Mouse (Mus musculus) midbrain, embryonic 11.5 days (tissue): ENCODE measurements around the gene 1700007K13Rik. TPM values are rescaled to one million over a fixed set of nuclear protein-coding genes. Genes with fewer than 3 reads are reported as not detected.

ENCODE experiments used
- ATAC-seq: fragments of 200-750 bp; cut with Nextera tagmentation; 2 replicates; pipeline ENCODE4 v1.8.0; 2017; ENCODE audit warnings: moderate TSS enrichment, moderate library complexity; ENCODE audit not compliant: low FRiP score
- DNase-seq: peaks from one replicate; pipeline ENCODE4 v3.0.0; 2015; ENCODE audit warnings: low spot score; ENCODE audit errors: missing footprints
- H3K27ac ChIP-seq: fragments of 300-500 bp; sonication (generic); 2 replicates; pipeline ENCODE4 v1.5.1; 2014; ENCODE audit warnings: low read depth, low read length
- H3K27me3 ChIP-seq: fragments of 300-500 bp; sonication (generic); 2 replicates; pipeline ENCODE4 v1.6.1; 2014; ENCODE audit warnings: mild to moderate bottlenecking, low read length, moderate library complexity, mixed read lengths; ENCODE audit not compliant: control insufficient read depth, insufficient read depth
- H3K36me3 ChIP-seq: fragments of 300-500 bp; sonication (generic); 2 replicates; pipeline ENCODE4 v1.6.1; 2014; ENCODE audit warnings: mild to moderate bottlenecking, low read length, moderate library complexity, mixed read lengths; ENCODE audit not compliant: control insufficient read depth, insufficient read depth
- H3K4me1 ChIP-seq: fragments of 300-500 bp; sonication (generic); 2 replicates; pipeline ENCODE4 v1.6.1; 2014; ENCODE audit warnings: low read length; ENCODE audit not compliant: control insufficient read depth, insufficient read depth
- H3K4me2 ChIP-seq: fragments of 300-500 bp; sonication (generic); 2 replicates; pipeline ENCODE4 v1.6.1; 2014; ENCODE audit warnings: mild to moderate bottlenecking, moderate library complexity
- H3K4me3 ChIP-seq: fragments of 300-500 bp; sonication (generic); 2 replicates; pipeline ENCODE4 v1.5.1; 2014; ENCODE audit warnings: low read depth, low read length
- H3K9ac ChIP-seq: fragments of 300-500 bp; sonication (generic); 2 replicates; pipeline ENCODE4 v1.6.1; 2014; ENCODE audit warnings: low read length
- H3K9me3 ChIP-seq: fragments of 300-500 bp; sonication (generic); 2 replicates; pipeline ENCODE4 v1.6.1; 2016; ENCODE audit warnings: low read length; ENCODE audit not compliant: control insufficient read depth
- WGBS: fragments of 180-500 bp; shearing (Covaris S2); extraction: QIAGEN DNeasy Blood & Tissue Kit; methylation state at CpG from one replicate; pipeline ENCODE4 v1.1.7; 2014; 5-methylcytosine and 5-hydroxymethylcytosine counted together
- polyA plus RNA-seq: library from polyadenylated mRNA; unstranded; fragments of >200 nt; fragmentation: Nextera tagmentation; extraction: Ambion mirVana; gene quantifications from 2 replicates; pipeline ENCODE4 v1.2.1, GENCODE M21; 2014

1700007K13Rik gene
- polyA plus RNA-seq, 1 experiment from 2014 or later: 1.3 TPM

DNA sequence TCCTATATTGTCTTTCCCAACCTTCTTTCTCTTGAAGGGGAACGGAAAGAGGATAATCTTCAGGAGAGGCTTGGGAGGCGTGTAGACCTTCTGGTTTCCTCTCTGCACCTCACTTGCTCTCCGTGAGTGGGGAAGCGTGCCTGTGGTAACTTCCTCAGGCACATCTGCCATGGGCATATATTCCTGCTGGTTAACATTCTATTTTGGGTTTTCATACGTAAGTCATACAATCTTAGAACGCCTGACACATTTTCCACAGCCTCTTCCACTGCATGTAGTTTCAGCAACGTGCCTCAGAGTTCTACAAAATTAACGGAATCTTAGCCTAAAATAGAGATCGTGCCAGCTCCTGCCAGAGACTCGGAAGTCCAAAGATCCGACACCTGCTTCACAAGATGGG lies 30.7 kb downstream of the 1700007K13Rik start:
- Histone ChIP-seq H3K4me1 (no peaks in the 10 kb centered on the region), H3K27ac (no peak overlapping the region), H3K36me3 (no peaks in the 10 kb centered on the region), H3K9ac (no peak overlapping the region), H3K9me3 (no peaks in the 10 kb centered on the region), H3K4me2 (no peak overlapping the region), H3K27me3 (no peaks in the 10 kb centered on the region), H3K4me3 (no peak overlapping the region)
- no peak for ATAC-seq
- no peak for DNase-seq
- WGBS: 90% methylated on average over 11 of the region's 11 CpGs

GRCm38 (mm10) chr2:28433512-28433911 lies 32.6 kb downstream of the 1700007K13Rik start:
- H3K9ac ChIP-seq: no peak overlapping the region
- no peaks in the 10 kb centered on the region for H3K36me3 ChIP-seq
- ATAC-seq (no peak), DNase-seq (no peak)
- H3K4me2 ChIP-seq: no peak overlapping the region
- H3K4me1 ChIP-seq: no peaks in the 10 kb centered on the region
- no peaks in the 10 kb centered on the region for H3K27me3 ChIP-seq
- WGBS: no CpG with 5 or more reads among the region's 2 CpGs
- H3K4me3 ChIP-seq: no peak overlapping the region
- no peak overlapping the region for H3K27ac ChIP-seq
- no peaks in the 10 kb centered on the region for H3K9me3 ChIP-seq

- no peaks in the 10 kb centered on the region for H3K36me3 ChIP-seq
- ATAC-seq: no peak
- no peak overlapping the region for H3K9ac ChIP-seq
- H3K27ac ChIP-seq: no peak overlapping the region
- 67% methylated on average over 1 of the region's 1 CpGs for WGBS
- H3K4me1 ChIP-seq: no peaks in the 10 kb centered on the region
- H3K4me3 ChIP-seq: no peak overlapping the region
- H3K27me3 ChIP-seq: no peaks in the 10 kb centered on the region
- DNase-seq: no peak
- H3K9me3 ChIP-seq: no peaks in the 10 kb centered on the region
- H3K4me2 ChIP-seq: no peak overlapping the region
Observed at GRCm38 (mm10) chr2:28432811-28433210, 33.3 kb downstream of the 1700007K13Rik start.

DNA sequence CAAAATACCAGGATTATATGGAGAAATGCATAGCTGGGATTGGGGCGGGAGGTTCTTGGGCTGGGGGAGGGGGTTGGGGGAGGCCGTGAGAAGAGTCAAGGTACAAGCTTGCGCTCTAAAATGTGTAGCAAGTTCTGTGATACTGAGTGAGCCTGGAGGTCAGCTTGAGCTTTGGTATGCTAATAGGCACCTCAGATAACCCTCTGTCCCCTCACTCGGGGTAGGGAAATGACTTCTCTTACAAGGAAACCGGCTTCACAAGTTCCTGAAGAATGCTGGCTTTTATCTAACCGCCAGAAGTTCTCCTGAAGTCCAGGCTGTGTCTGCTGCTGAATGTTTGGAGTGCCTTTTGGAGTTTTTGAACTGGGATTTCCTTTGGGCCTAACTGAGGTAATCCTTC lies 35.3 kb downstream of the 1700007K13Rik start:
- no peaks in the 10 kb centered on the region for H3K4me1 ChIP-seq
- no peaks in the 10 kb centered on the region for H3K9me3 ChIP-seq
- DNase-seq (no peak), ATAC-seq (no peak)
- H3K4me3 ChIP-seq: no peak overlapping the region
- no peak overlapping the region for H3K4me2 ChIP-seq
- WGBS: 63% methylated on average over 6 of the region's 6 CpGs
- no peaks in the 10 kb centered on the region for H3K27me3 ChIP-seq
- no peak overlapping the region for H3K27ac ChIP-seq
- H3K36me3 ChIP-seq: no peaks in the 10 kb centered on the region
- H3K9ac ChIP-seq: no peak overlapping the region

GRCm38 (mm10) chr2:28427226-28427625 lies 38.9 kb downstream of the 1700007K13Rik start:
- H3K9ac ChIP-seq: no peak overlapping the region
- no peaks in the 10 kb centered on the region for H3K4me1 ChIP-seq
- H3K4me3 ChIP-seq: no peak overlapping the region
- no peak overlapping the region for H3K4me2 ChIP-seq
- H3K27ac ChIP-seq: no peak overlapping the region
- ATAC-seq (no peak), DNase-seq (no peak)
- H3K9me3 ChIP-seq: no peaks in the 10 kb centered on the region
- no peaks in the 10 kb centered on the region for H3K27me3 ChIP-seq
- WGBS: 86% methylated on average over 6 of the region's 6 CpGs
- H3K36me3 ChIP-seq: no peaks in the 10 kb centered on the region

GRCm38 (mm10) chr2:28423167-28423566 lies 43.0 kb downstream of the 1700007K13Rik start:
- no peak overlapping the region for H3K4me2 ChIP-seq
- H3K27me3 ChIP-seq: no peaks in the 10 kb centered on the region
- no peaks in the 10 kb centered on the region for H3K4me1 ChIP-seq
- peak; percentile 86 for DNase-seq
- no peaks in the 10 kb centered on the region for H3K9me3 ChIP-seq
- H3K36me3 ChIP-seq: no peaks in the 10 kb centered on the region
- no peak overlapping the region for H3K4me3 ChIP-seq
- 28% methylated on average over 3 of the region's 3 CpGs for WGBS
- no peak overlapping the region for H3K9ac ChIP-seq
- no peak for ATAC-seq
- H3K27ac ChIP-seq: no peak overlapping the region

DNA sequence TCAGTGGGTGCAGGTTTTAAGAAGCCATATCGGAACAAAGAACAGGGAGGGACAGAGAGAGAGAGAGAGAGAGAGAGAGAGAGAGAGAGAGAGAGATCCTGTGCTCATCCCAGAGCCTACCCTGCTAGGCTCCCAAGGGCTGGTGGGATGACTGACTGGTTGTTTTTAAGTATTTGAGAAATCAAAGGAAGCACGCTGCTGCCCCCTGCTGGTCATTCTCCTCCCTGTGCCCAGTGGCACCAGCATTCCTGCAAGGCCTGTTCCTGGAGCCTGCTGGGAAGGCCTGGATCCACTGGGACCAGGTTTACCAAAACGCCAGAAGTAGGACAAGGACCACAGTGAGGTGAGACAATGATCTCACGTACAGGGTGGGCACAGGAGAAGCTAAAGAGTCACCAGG lies 46.2 kb downstream of the 1700007K13Rik start:
- Histone ChIP-seq H3K9ac (no peak overlapping the region), H3K4me1 (no peaks in the 10 kb centered on the region), H3K4me2 (no peak overlapping the region), H3K27me3 (no peaks in the 10 kb centered on the region), H3K36me3 (no peaks in the 10 kb centered on the region), H3K27ac (no peak overlapping the region), H3K9me3 (no peaks in the 10 kb centered on the region), H3K4me3 (no peak overlapping the region)
- ATAC-seq (0 out of 2 replicates have a peak, but pooled peaks have one; percentile 40), DNase-seq (peak; percentile 98)
- WGBS: 16% methylated on average over 4 of the region's 4 CpGs

DNA sequence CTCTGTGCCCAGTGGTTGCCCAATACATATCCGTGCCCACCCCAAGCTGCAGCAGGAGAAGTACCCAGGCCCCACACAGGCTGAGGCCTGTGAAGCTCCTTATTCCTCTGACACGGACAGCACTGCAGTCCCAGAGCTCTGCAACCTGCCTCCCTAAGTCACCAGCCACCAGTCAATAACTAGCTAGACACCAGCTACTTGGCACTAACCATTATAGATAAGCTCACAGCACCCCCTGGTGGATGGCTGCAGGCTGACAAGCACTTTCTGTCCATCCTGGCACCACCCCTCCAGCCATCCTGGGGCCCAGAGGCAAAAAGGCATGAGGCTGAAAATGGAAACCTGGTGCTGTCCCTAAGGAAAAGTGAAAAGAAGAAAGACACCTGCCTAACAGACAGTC lies 48.1 kb downstream of the 1700007K13Rik start:
- ATAC-seq (peak; percentile 16; the same call in 1 of the 2 replicates), DNase-seq (peak; percentile 98)
- Histone ChIP-seq H3K9ac (no peak overlapping the region), H3K27ac (no peak overlapping the region), H3K9me3 (no peaks in the 10 kb centered on the region), H3K4me2 (no peak overlapping the region), H3K27me3 (no peaks in the 10 kb centered on the region), H3K36me3 (no peaks in the 10 kb centered on the region), H3K4me1 (no peaks in the 10 kb centered on the region), H3K4me3 (no peak overlapping the region)
- WGBS: 41% methylated on average over 2 of the region's 2 CpGs

GRCm38 (mm10) chr2:28416511-28416910 lies 49.6 kb downstream of the 1700007K13Rik start:
- DNase-seq (no peak), ATAC-seq (no peak)
- WGBS: 89% methylated on average over 1 of the region's 1 CpGs
- Histone ChIP-seq H3K4me3 (no peak overlapping the region), H3K4me2 (no peak overlapping the region), H3K4me1 (no peaks in the 10 kb centered on the region), H3K9ac (no peak overlapping the region), H3K27ac (no peak overlapping the region), H3K36me3 (no peaks in the 10 kb centered on the region), H3K27me3 (no peaks in the 10 kb centered on the region; the same call in 1 of the 2 replicates), H3K9me3 (no peaks in the 10 kb centered on the region)
